Mouse (Mus musculus): Measurements from ENCODE around the gene Hist2h2ac.
A peak's percentile ranks its signal among the peaks of the same experiment; 100 is the strongest.
"Not testable (repeated sequence)": the region's sequence is repeated elsewhere in the genome, so short reads cannot be mapped to it uniquely, and the experiment has no call there.

The Hist2h2ac gene

GRCm38 (mm10) chr3:96230404-96230803, 9.7 kb upstream of the Hist2h2ac start:
- no peak for DNase-seq (ENCODE audit: low spot score in 2 of 2)

- DNase-seq (ENCODE audit: low spot score in 2 of 2): no peak
These were observed 8.1 kb upstream of the Hist2h2ac start for GRCm38 (mm10) chr3:96228828-96229227.

GRCm38 (mm10) chr3:96226695-96227648, 6.3 kb upstream of the Hist2h2ac start:
- no peak for DNase-seq (ENCODE audit: low spot score in 2 of 2)

- no peak for DNase-seq (ENCODE audit: low spot score in 2 of 2)
These were observed 4.7 kb upstream of the Hist2h2ac start for GRCm38 (mm10) chr3:96225421-96225820.

- no peak for DNase-seq (ENCODE audit: low spot score in 2 of 2)
These were observed 2.1 kb upstream of the Hist2h2ac start for GRCm38 (mm10) chr3:96222774-96223173.

GRCm38 (mm10) chr3:96221640-96222038, 959 bp upstream of the Hist2h2ac start:
- peak; percentile 8 to 23 for DNase-seq (ENCODE audit: low spot score in 2 of 2)

GRCm38 (mm10) chr3:96220131-96220764, 432 bp downstream of the Hist2h2ac start:
- not testable (repeated sequence) for DNase-seq (ENCODE audit: low spot score in 2 of 2)

GRCm38 (mm10) chr3:96219661-96220130, 984 bp downstream of the Hist2h2ac start, which contains the start of the genes Bola1 and Hist2h2ab:
TSS of gene Bola1 (minus strand) at chr3:96219709.
TSS of gene Hist2h2ab (plus strand) at chr3:96219865.
- peak; percentile 74 to 84 for DNase-seq (ENCODE audit: low spot score in 2 of 2)

- DNase-seq (ENCODE audit: low spot score in 2 of 2): peak in 1 of 2 experiments; percentile 46
These were observed 1.5 kb downstream of the Hist2h2ac start for GRCm38 (mm10) chr3:96219191-96219641.

- DNase-seq (ENCODE audit: low spot score in 2 of 2): no peak
These were observed 11.4 kb downstream of the Hist2h2ac start for GRCm38 (mm10) chr3:96209242-96209641.

- DNase-seq (ENCODE audit: low spot score in 2 of 2): no peak
These were observed 12.9 kb downstream of the Hist2h2ac start for GRCm38 (mm10) chr3:96207819-96208218.

- DNase-seq (ENCODE audit: low spot score in 2 of 2): no peak
These were observed 20.9 kb downstream of the Hist2h2ac start for GRCm38 (mm10) chr3:96199731-96200130.

- DNase-seq (ENCODE audit: low spot score in 2 of 2): not testable (repeated sequence)
These were observed 22.0 kb downstream of the Hist2h2ac start for GRCm38 (mm10) chr3:96198601-96199251.

- DNase-seq (ENCODE audit: low spot score in 2 of 2): no peak
These were observed 22.5 kb downstream of the Hist2h2ac start for GRCm38 (mm10) chr3:96198181-96198580.

- peak; percentile 95 for DNase-seq (ENCODE audit: low spot score in 2 of 2)
These were observed 23.4 kb downstream of the Hist2h2ac start for GRCm38 (mm10) chr3:96197129-96197749.

GRCm38 (mm10) chr3:96196437-96197128, 24.1 kb downstream of the Hist2h2ac start:
- peak in 1 of 2 experiments; percentile 44 for DNase-seq (ENCODE audit: low spot score in 2 of 2)

GRCm38 (mm10) chr3:96195616-96196313, 24.9 kb downstream of the Hist2h2ac start:
- no peak for DNase-seq (ENCODE audit: low spot score in 2 of 2)

- DNase-seq (ENCODE audit: low spot score in 2 of 2): no peak
These were observed 25.7 kb downstream of the Hist2h2ac start for GRCm38 (mm10) chr3:96194966-96195365.

GRCm38 (mm10) chr3:96192977-96193376, 27.7 kb downstream of the Hist2h2ac start:
- DNase-seq (ENCODE audit: low spot score in 2 of 2): no peak

- DNase-seq (ENCODE audit: low spot score in 2 of 2): peak in 1 of 2 experiments; percentile 47
These were observed 38.3 kb downstream of the Hist2h2ac start for GRCm38 (mm10) chr3:96182382-96182776.

Data from right cerebral cortex, adult 2 months (tissue).